Mouse (Mus musculus) embryonic facial prominence, embryonic 15.5 days (tissue): ENCODE measurements around the gene Nfib. TPM values are rescaled to one million over a fixed set of nuclear protein-coding genes. Genes with fewer than 3 reads are reported as not detected.
A peak's percentile ranks its signal among the peaks of the same experiment; 100 is the strongest.

ENCODE experiments used
- ATAC-seq: fragments of 200-750 bp; cut with Nextera tagmentation; 2 replicates; pipeline ENCODE4 v1.8.0; 2017; ENCODE audit warnings: low read depth, moderate TSS enrichment; ENCODE audit not compliant: insufficient number of reproducible peaks, low FRiP score, low TSS enrichment
- H3K27ac ChIP-seq: fragments of 300-500 bp; sonication (generic); replicated peaks from 2 replicates; pipeline ENCODE4 v1.5.1; 2015; ENCODE audit warnings: mild to moderate bottlenecking, inconsistent platforms
- H3K27me3 ChIP-seq: fragments of 300-500 bp; sonication (generic); 2 replicates; pipeline ENCODE4 v1.6.1; 2015; ENCODE audit warnings: inconsistent platforms
- H3K36me3 ChIP-seq: fragments of 300-500 bp; sonication (generic); 2 replicates; pipeline ENCODE4 v1.6.1; 2015; ENCODE audit warnings: mild to moderate bottlenecking, inconsistent platforms
- H3K4me1 ChIP-seq: fragments of 300-500 bp; sonication (generic); 2 replicates; pipeline ENCODE4 v1.6.1; 2015; ENCODE audit warnings: inconsistent platforms
- H3K4me2 ChIP-seq: fragments of 300-500 bp; sonication (generic); replicated peaks from 2 replicates; pipeline ENCODE4 v1.6.1; 2015; ENCODE audit warnings: mild to moderate bottlenecking, inconsistent platforms
- H3K4me3 ChIP-seq: fragments of 300-500 bp; sonication (generic); replicated peaks from 2 replicates; pipeline ENCODE4 v1.5.1; 2015; ENCODE audit warnings: mild to moderate bottlenecking, inconsistent platforms
- H3K9ac ChIP-seq: fragments of 300-500 bp; sonication (generic); 2 replicates; pipeline ENCODE4 v1.6.1; 2015; ENCODE audit warnings: inconsistent platforms
- H3K9me3 ChIP-seq: fragments of 300-500 bp; sonication (generic); replicated peaks from 2 replicates; pipeline ENCODE4 v1.6.1; 2016; ENCODE audit warnings: inconsistent platforms
- WGBS: fragments of 180-500 bp; shearing (Covaris S2); methylation state at CpG from one replicate; pipeline ENCODE4 v1.1.7; 2015; 5-methylcytosine and 5-hydroxymethylcytosine counted together
- polyA plus RNA-seq: library from polyadenylated mRNA; unstranded; fragments of >200 nt; fragmentation: Nextera tagmentation; extraction: Ambion mirVana; gene quantifications from 2 replicates; pipeline ENCODE4 v1.2.1, GENCODE M21; 2015

Nfib gene
- polyA plus RNA-seq, 1 experiment from 2014 or later = 85.7 TPM

DNA sequence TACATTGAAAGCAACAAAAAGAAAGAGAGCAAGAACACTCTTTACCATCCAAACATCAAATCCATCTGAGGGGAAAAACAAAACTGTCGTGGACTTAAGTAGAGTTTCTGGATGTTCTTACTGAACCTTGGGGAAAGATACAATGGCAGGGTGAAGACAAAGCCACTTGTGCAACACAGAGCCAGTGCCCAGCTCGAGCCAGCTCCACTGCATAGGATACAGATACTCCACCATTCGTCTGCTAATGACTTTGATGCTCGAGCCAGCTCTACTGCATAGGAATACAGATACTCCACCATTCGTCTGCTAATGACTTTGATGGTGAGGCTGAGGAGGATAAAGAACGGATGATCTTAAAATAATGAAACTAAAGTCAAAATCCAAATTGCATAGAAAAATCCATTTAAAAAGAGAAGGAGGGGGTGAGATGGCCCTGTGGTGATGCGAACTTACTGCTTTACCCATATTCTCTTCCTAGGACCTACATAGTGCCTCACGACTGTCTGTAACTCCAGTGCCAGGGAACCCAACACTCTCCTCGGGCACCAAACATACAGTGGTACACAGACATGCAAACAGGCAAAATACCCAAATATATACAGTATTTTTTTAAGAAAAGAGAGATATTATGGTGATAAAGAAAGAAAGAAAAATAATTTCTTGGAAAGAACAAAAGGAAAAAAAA is 337.3 kb downstream of the Nfib start:
- H3K4me3 ChIP-seq = no peak overlapping the region
- no peak overlapping the region for H3K27ac ChIP-seq
- H3K9ac ChIP-seq = no peak overlapping the region
- 76% methylated on average over 9 of the region's 9 CpGs for WGBS
- peaks cover 14% of the 10 kb centered on the region for H3K4me1 ChIP-seq
- no peak for ATAC-seq
- no peaks in the 10 kb centered on the region for H3K27me3 ChIP-seq
- H3K4me2 ChIP-seq = no peak overlapping the region
- no peaks in the 10 kb centered on the region for H3K9me3 ChIP-seq
- peaks cover 6% of the 10 kb centered on the region; the same call in 1 of the 2 replicates for H3K36me3 ChIP-seq

DNA sequence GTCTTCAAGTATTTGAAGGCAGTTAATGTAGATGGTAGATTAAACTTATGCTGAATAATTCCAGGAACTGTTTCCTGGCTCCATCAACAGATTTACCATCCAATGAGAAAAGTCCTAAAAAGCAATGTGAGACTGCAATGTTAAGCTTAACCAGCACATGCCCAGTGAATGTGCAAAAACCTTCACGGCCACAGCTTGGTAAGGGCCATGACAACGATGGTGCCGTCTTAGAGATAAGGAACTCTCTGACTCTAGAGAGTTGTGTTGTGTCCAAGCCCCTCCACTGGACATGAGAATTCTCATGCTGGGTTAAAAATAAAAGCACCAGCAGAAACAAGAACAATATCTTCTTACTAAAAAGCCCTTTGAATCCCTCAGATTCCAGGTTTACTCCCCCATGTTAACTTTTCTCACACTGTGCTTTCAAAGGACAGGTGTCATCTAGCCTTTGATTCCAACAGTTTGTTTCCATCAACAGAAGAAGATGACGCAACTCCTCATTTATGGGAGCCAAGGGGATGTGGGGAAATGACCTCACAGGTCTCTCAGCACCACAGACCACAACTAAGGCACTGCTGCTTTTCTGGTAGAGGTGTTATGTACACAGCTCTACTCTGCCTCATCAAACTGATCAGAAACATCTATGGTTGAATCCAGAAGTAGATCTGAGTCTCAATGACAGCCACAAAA is 340.7 kb downstream of the Nfib start:
- Histone ChIP-seq H3K27ac (peak overlapping the region; percentile 48; the same call in 1 of the 2 replicates), H3K27me3 (no peaks in the 10 kb centered on the region)
- 72% methylated on average over 4 of the region's 4 CpGs for WGBS

DNA sequence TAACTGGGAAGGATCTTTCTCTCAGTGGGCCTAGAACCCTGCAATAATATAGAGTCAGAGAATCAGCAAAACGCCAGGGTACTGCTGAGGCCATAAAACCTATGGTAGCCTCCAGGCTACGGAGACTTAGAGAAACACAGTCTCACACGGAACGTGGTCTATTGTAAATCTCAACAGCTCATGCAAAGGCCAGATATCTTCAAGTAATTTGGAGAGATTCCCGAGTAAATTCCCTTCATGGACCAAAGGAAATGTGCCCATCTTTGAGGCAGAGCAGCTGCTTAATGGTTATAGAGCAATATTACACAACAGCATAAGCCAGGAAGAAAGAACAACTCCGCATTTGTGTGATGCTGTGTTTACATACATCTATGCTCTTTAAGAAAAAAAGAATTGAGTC is 341.6 kb downstream of the Nfib start:
- Histone ChIP-seq H3K36me3 (peaks cover 3% of the 10 kb centered on the region; the same call in 1 of the 2 replicates), H3K9me3 (no peaks in the 10 kb centered on the region), H3K27ac (no peak overlapping the region), H3K9ac (no peak overlapping the region), H3K4me1 (peaks cover 20% of the 10 kb centered on the region), H3K4me3 (no peak overlapping the region), H3K27me3 (no peaks in the 10 kb centered on the region), H3K4me2 (no peak overlapping the region)
- 65% methylated on average over 6 of the region's 6 CpGs for WGBS
- no peak for ATAC-seq

More for the DNA sequence above, 340.7 kb downstream of the Nfib start:
- no peak overlapping the region for H3K9ac ChIP-seq
- H3K4me1 ChIP-seq = peaks cover 20% of the 10 kb centered on the region
- H3K9me3 ChIP-seq = no peaks in the 10 kb centered on the region
- no peak overlapping the region for H3K4me3 ChIP-seq
- no peak overlapping the region for H3K4me2 ChIP-seq
- no peak for ATAC-seq
- H3K36me3 ChIP-seq = no peaks in the 10 kb centered on the region

GRCm38 (mm10) chr4:82362294-82362693 is 343.3 kb downstream of the Nfib start:
- no peak overlapping the region for H3K9ac ChIP-seq
- H3K4me3 ChIP-seq = no peak overlapping the region
- H3K4me1 ChIP-seq = peaks cover 20% of the 10 kb centered on the region
- 73% methylated on average over 3 of the region's 3 CpGs for WGBS
- no peaks in the 10 kb centered on the region for H3K9me3 ChIP-seq
- H3K27ac ChIP-seq = no peak overlapping the region
- H3K36me3 ChIP-seq = peaks cover 10% of the 10 kb centered on the region; the same call in 1 of the 2 replicates
- H3K4me2 ChIP-seq = no peak overlapping the region
- ATAC-seq = no peak
- no peaks in the 10 kb centered on the region for H3K27me3 ChIP-seq

GRCm38 (mm10) chr4:82360081-82360511 is 345.5 kb downstream of the Nfib start:
- ATAC-seq = no peak
- Histone ChIP-seq H3K4me2 (no peak overlapping the region), H3K4me3 (no peak overlapping the region), H3K9me3 (no peaks in the 10 kb centered on the region), H3K9ac (no peak overlapping the region), H3K27ac (no peak overlapping the region), H3K27me3 (no peaks in the 10 kb centered on the region), H3K4me1 (peaks cover 16% of the 10 kb centered on the region), H3K36me3 (peaks cover 10% of the 10 kb centered on the region; the same call in 1 of the 2 replicates)
- 48% methylated on average over 4 of the region's 4 CpGs for WGBS

GRCm38 (mm10) chr4:82359110-82359509 is 346.4 kb downstream of the Nfib start:
- H3K27ac ChIP-seq = no peak overlapping the region

DNA sequence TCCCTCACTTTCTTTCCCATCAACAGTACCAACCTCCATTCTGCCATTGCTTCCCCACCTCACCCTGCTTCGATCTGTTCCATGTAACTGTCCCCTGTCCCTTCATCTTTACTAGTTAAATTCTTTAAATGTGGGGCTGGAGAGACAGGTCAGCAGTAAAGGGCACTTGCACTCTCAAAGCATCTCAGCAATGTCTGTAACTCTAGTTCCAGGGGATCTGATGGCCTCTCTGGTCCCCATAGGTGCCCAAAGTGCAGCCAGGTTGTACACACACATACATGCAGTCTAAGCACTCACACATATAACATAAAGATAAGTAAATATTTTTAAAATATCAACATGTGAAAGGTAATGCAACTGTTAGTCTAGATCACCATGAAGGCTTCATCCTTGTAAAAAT is 356.5 kb downstream of the Nfib start:
- no peaks in the 10 kb centered on the region for H3K9me3 ChIP-seq
- peaks cover 19% of the 10 kb centered on the region for H3K36me3 ChIP-seq
- no peak for ATAC-seq

More at GRCm38 (mm10) chr4:82359110-82359509, 346.4 kb downstream of the Nfib start:
- Histone ChIP-seq H3K27me3 (no peaks in the 10 kb centered on the region), H3K4me2 (no peak overlapping the region), H3K36me3 (peaks cover 10% of the 10 kb centered on the region; the same call in 1 of the 2 replicates), H3K4me1 (peaks cover 11% of the 10 kb centered on the region), H3K9ac (no peak overlapping the region), H3K4me3 (no peak overlapping the region), H3K9me3 (no peaks in the 10 kb centered on the region)
- WGBS = 86% methylated on average over 3 of the region's 3 CpGs
- ATAC-seq = no peak

DNA sequence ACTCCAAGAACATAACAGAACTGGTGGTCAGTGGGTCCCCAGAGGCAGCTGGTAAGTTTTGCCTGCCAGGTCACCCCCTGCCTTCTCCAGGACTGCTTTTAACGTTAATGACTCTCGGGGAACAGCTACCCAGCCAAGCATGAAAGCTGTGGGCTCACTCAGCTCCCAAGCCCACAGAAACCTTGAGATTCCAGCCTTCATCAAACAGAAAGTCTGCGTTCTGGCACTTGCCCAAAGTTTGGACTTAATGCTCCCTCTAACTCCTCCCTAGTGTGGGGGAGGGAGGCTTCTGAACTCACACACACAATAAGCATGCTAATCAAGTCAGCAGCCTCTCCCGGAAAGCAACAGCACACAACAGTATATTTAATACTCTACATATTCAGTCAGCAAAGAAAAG is 360.8 kb downstream of the Nfib start:
- H3K27me3 ChIP-seq = no peaks in the 10 kb centered on the region
- no peak overlapping the region for H3K4me3 ChIP-seq
- peak; percentile 84 for ATAC-seq
- peaks cover 9% of the 10 kb centered on the region for H3K36me3 ChIP-seq
- H3K9ac ChIP-seq = no peak overlapping the region
- H3K4me1 ChIP-seq = peaks cover 21% of the 10 kb centered on the region
- 3% methylated on average over 4 of the region's 4 CpGs for WGBS
- no peak overlapping the region for H3K4me2 ChIP-seq
- H3K9me3 ChIP-seq = no peaks in the 10 kb centered on the region
- H3K27ac ChIP-seq = peak overlapping the region; percentile 45

More for the DNA sequence above, 356.5 kb downstream of the Nfib start:
- Histone ChIP-seq H3K9ac (no peak overlapping the region), H3K4me3 (no peak overlapping the region), H3K4me1 (peaks cover 14% of the 10 kb centered on the region), H3K4me2 (no peak overlapping the region), H3K27ac (no peak overlapping the region), H3K27me3 (no peaks in the 10 kb centered on the region)
- WGBS = 91% methylated on average over 1 of the region's 1 CpGs

GRCm38 (mm10) chr4:82344224-82344623 is 361.3 kb downstream of the Nfib start:
- 49% methylated on average over 6 of the region's 6 CpGs for WGBS
- peaks cover 21% of the 10 kb centered on the region for H3K4me1 ChIP-seq
- no peaks in the 10 kb centered on the region for H3K9me3 ChIP-seq
- H3K36me3 ChIP-seq = peaks cover 9% of the 10 kb centered on the region
- H3K4me2 ChIP-seq = 0 out of 2 replicates have a peak overlapping the region, but pooled peaks have one; percentile 4
- ATAC-seq = no peak
- peak overlapping the region; percentile 45 for H3K27ac ChIP-seq
- no peak overlapping the region for H3K4me3 ChIP-seq
- H3K27me3 ChIP-seq = no peaks in the 10 kb centered on the region
- no peak overlapping the region for H3K9ac ChIP-seq

DNA sequence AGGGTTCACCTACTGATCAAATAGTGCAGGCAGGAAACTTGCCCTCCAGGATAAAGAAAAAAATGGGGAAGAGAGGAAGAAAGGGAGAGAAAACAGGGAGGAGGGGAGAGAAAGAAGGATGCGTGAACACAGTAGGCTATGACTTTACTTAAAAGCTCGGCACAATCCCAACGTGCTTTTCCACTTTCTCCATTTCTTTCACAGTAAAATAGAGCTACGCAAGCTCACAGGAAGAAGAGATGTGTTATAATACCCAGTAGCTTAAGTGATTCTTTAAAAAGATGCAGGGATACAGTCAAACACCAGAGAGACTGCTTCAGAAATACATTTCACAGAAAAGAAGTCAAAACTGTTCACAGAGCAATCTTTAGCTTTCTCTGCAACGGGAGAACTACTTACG is 366.6 kb downstream of the Nfib start:
- Histone ChIP-seq H3K9me3 (no peaks in the 10 kb centered on the region), H3K36me3 (no peaks in the 10 kb centered on the region), H3K4me1 (peaks cover 22% of the 10 kb centered on the region), H3K27me3 (no peaks in the 10 kb centered on the region), H3K27ac (peak overlapping the region; percentile 44; the same call in 1 of the 2 replicates), H3K4me3 (no peak overlapping the region), H3K4me2 (no peak overlapping the region), H3K9ac (no peak overlapping the region)
- 62% methylated on average over 6 of the region's 6 CpGs for WGBS
- ATAC-seq = no peak

DNA sequence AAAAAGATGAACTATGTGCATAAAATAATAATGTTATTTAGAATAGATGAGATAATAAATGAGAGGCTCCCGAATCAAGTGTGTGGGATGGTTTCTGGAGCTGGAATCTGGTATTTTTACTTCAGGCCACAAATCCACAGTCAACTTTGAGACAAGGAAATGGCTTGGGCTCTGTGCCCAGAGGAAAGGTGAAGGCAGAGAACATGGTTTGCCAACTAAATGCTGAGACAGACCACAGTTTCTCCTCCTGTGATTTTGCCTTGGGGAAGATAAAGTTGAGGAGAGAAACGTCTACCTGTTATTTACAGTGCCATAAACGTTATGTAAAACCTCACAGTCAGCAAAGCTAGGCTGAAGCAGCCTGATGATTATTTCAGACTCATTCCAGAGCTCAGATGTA is 367.1 kb downstream of the Nfib start:
- Histone ChIP-seq H3K27ac (peak overlapping the region; percentile 44; the same call in 1 of the 2 replicates), H3K36me3 (no peaks in the 10 kb centered on the region), H3K27me3 (no peaks in the 10 kb centered on the region), H3K9ac (no peak overlapping the region), H3K4me2 (no peak overlapping the region), H3K9me3 (no peaks in the 10 kb centered on the region), H3K4me1 (peaks cover 19% of the 10 kb centered on the region), H3K4me3 (no peak overlapping the region)
- ATAC-seq = no peak
- 22% methylated on average over 3 of the region's 3 CpGs for WGBS
